Mouse (Mus musculus) lung, embryonic 16.5 days (tissue): ENCODE data around the gene Ccdc7a. TPM values are rescaled to one million over a fixed set of nuclear protein-coding genes. Genes with fewer than 3 reads are reported as not detected.

ENCODE experiments used
- polyA plus RNA-seq: library from polyadenylated mRNA; unstranded; fragments of >200 nt; fragmentation: Nextera tagmentation; extraction: Ambion mirVana; gene quantifications from 2 replicates; pipeline ENCODE4 v1.2.1, GENCODE M21; 2015

Ccdc7a gene
- polyA plus RNA-seq, 1 experiment from 2014 or later, result not detected

Other genes with a start within 250 kb of the Ccdc7a start
- not detected in 2 replicates for gene Ccdc7b, start 1.6 kb upstream of the Ccdc7a start, polyA plus RNA-seq
- not detected in 2 replicates for gene Gm10999, start 66.1 kb upstream of the Ccdc7a start, polyA plus RNA-seq
- 23.5 and 25.3 TPM in 2 replicates for gene 2610044O15Rik8, start 168.9 kb upstream of the Ccdc7a start, polyA plus RNA-seq